Mouse (Mus musculus) monocyte, adult 5-6 weeks (primary cell): ENCODE results near the gene Mgat1. TPM values are rescaled to one million over a fixed set of nuclear protein-coding genes. Genes with fewer than 3 reads are reported as not detected.

Experiments
- ATAC-seq: fragments of 153-309, 156-312 bp; replicated peaks from 2 replicates; pipeline ENCODE4 v1.8.0; 2017; ENCODE audit warnings: mild to moderate bottlenecking; ENCODE audit not compliant: low TSS enrichment, insufficient number of reproducible peaks, severe bottlenecking, poor library complexity, low FRiP score
- total RNA-seq: library from RNA; stranded (forward); fragments of 200-1000, 200-491, 200-594 nt; gene quantifications from 3 replicates; pipeline ENCODE4 v1.2.3, GENCODE M21; 2017

Gene Mgat1
- total RNA-seq, 1 experiment from 2014 or later, result 58.6 TPM

GRCm38 (mm10) chr11:49237532-49237931 lies 6.5 kb upstream of the Mgat1 start:
- ATAC-seq, result peak; percentile 66; the same call in 1 of the 2 replicates

GRCm38 (mm10) chr11:49240310-49240709 lies 3.7 kb upstream of the Mgat1 start:
- ATAC-seq, result no peak

GRCm38 (mm10) chr11:49240874-49241273 lies 3.1 kb upstream of the Mgat1 start:
- ATAC-seq, result no peak

- no peak for ATAC-seq
Measured at GRCm38 (mm10) chr11:49241471-49241870, 2.5 kb upstream of the Mgat1 start.

GRCm38 (mm10) chr11:49242944-49243626 lies 906 bp upstream of the Mgat1 start:
- ATAC-seq, result peak; percentile 25; the same call in 1 of the 2 replicates

GRCm38 (mm10) chr11:49244595-49244930 lies 572 bp downstream of the Mgat1 start:
- ATAC-seq, result no peak

GRCm38 (mm10) chr11:49245176-49245575 lies 1.2 kb downstream of the Mgat1 start:
- ATAC-seq, result no peak

- ATAC-seq, result no peak
Measured at GRCm38 (mm10) chr11:49245634-49246415, 1.8 kb downstream of the Mgat1 start.

- ATAC-seq, result no peak
Measured at GRCm38 (mm10) chr11:49246523-49246922, 2.5 kb downstream of the Mgat1 start.

- no peak for ATAC-seq
Measured at GRCm38 (mm10) chr11:49247255-49247654, 3.3 kb downstream of the Mgat1 start.

- ATAC-seq, result no peak
Measured at GRCm38 (mm10) chr11:49248226-49248973, 4.4 kb downstream of the Mgat1 start.

- no peak for ATAC-seq
Measured at GRCm38 (mm10) chr11:49248974-49249700, 5.1 kb downstream of the Mgat1 start.

- ATAC-seq, result 0 out of 2 replicates have a peak, but pooled peaks have one; percentile 10
Measured at GRCm38 (mm10) chr11:49249811-49250421, 5.9 kb downstream of the Mgat1 start.

- ATAC-seq, result peak; percentile 77
Measured at GRCm38 (mm10) chr11:49250422-49251379, 6.7 kb downstream of the Mgat1 start.

GRCm38 (mm10) chr11:49251380-49251761 lies 7.4 kb downstream of the Mgat1 start:
- ATAC-seq, result no peak

- ATAC-seq, result no peak
Measured at GRCm38 (mm10) chr11:49252048-49252447, 8.1 kb downstream of the Mgat1 start.

GRCm38 (mm10) chr11:49253035-49253434 lies 9.0 kb downstream of the Mgat1 start:
- no peak for ATAC-seq
